18 mouse cellular contexts compared by ENCODE assay signal in the genomic region with DNA sequence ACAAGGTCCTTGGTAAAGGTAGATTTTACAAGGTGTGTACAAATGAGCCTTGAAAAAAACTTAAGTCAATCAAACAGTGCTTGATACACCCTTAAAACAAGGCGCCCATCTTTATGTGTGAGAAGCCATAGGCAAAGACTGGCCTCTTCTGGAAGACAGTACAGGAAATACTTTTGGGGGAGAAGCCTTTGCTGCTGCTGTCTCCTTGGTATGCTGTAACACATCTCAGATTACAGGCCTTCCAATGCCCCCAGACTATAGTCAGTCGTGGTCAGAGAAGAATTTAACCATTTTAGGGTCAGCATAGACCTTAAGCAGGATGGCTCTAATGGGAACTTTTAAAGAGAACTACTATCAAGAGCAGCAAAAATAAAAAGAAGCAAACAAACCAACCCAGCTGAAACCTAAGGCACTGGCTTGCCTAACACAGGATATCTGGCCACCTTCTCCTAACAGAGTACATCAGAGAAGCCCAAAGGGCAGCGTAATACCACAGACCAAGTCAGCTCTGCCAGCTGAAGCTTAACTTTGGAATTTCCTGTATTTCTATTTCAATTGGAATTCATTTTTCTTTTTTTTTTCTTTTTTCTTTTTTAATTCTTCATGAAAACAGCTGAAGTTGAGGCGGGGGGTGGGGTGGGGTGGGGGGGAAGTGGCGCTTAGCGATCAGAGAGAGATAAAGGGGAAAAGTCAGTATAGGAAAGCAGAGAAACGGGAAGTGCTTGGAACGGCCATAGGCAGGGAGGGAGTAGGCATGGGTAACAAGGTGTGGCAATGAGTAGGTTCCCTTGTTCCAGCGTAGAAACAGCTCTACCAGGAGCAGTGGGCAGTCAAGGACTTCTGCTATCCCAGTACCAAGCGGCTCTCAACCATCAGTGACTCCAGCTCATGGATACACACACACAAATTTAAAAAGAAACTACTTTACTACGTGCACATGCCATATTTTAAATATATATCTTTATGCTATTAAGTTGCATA. TPM values are rescaled to one million over a fixed set of nuclear protein-coding genes. Genes with fewer than 3 reads are reported as not detected.
A peak's percentile ranks its signal among the peaks of the same experiment; 100 is the strongest.
DNase-seq lines count a peak whose midpoint lies in the region; ATAC-seq and TF ChIP-seq lines count a peak whose summit lies in the region.
"Had no signal": no experiment of that assay in that cellular context is flagged by ENCODE, and none has a peak within 500 bp of the region (broad histone marks: within the 10 kb centered on the region; RNA-seq: fewer than 3 reads in every experiment).

No protein-coding gene starts in this region.

- peaks cover 37% of the 10 kb centered on the region for H3K4me1 ChIP-seq in limb, embryonic 13.5 days
- peaks cover 19% of the 10 kb centered on the region; the same call in 1 of the 2 replicates for H3K4me1 ChIP-seq in limb, embryonic 10.5 days
- peaks cover 14% of the 10 kb centered on the region; the same call in 1 of the 2 replicates for H3K4me1 ChIP-seq in embryonic fibroblast, embryonic 13.5 days (ENCODE audit: control insufficient read depth, insufficient read depth, low read length)
- H3K4me1 ChIP-seq in intestine, embryonic 16.5 days (ENCODE audit: control insufficient read depth, insufficient read depth, low read length): peaks cover 6% of the 10 kb centered on the region
- H3K4me1 ChIP-seq in stomach, embryonic 16.5 days (ENCODE audit: control insufficient read depth, insufficient read depth, low read length): peaks cover 10% of the 10 kb centered on the region
- H3K4me1 ChIP-seq in liver, embryonic 11.5 days (replicated peaks; ENCODE audit: control insufficient read depth, insufficient read depth, low read length): no peaks in the 10 kb centered on the region
- H3K4me1 ChIP-seq: heart, embryonic 12.5 days had no signal

- TF ChIP-seq POLR2A in embryonic fibroblast, embryonic 13.5 days (IDR thresholded peaks at IDR 0.05; ENCODE audit: low read depth, low read length): no peak

- 0 out of 2 replicates have a peak overlapping the region, but pooled peaks have one; percentile 12 for H3K27ac ChIP-seq in limb, embryonic 13.5 days
- no peak overlapping the region for H3K27ac ChIP-seq in limb, embryonic 10.5 days
- peak overlapping the region; percentile 79 for H3K27ac ChIP-seq in embryonic fibroblast, embryonic 13.5 days (ENCODE audit: insufficient read depth, low read length)
- H3K27ac ChIP-seq in intestine, embryonic 16.5 days (ENCODE audit: low read length): no peak overlapping the region
- H3K27ac ChIP-seq in stomach, embryonic 16.5 days (ENCODE audit: low read length): peak overlapping the region; percentile 29
- H3K27ac ChIP-seq in liver, embryonic 11.5 days (ENCODE audit: low read depth, low read length): no peak overlapping the region
- H3K27ac ChIP-seq: forebrain, embryonic 10.5 days; hindbrain, postnatal 0 days; limb, embryonic 12.5 days had no signal

- no peak overlapping the region for H3K4me2 ChIP-seq in limb, embryonic 13.5 days (replicated peaks)
- H3K4me2 ChIP-seq in intestine, embryonic 16.5 days (ENCODE audit: low read depth, low read length): no peak overlapping the region
- peak overlapping the region; percentile 41 for H3K4me2 ChIP-seq in stomach, embryonic 16.5 days (ENCODE audit: low read depth, low read length)
- no peak overlapping the region for H3K4me2 ChIP-seq in liver, embryonic 11.5 days
- H3K4me2 ChIP-seq: heart, embryonic 12.5 days; limb, embryonic 12.5 days had no signal

- H3K4me3 ChIP-seq in limb, embryonic 13.5 days: no peak overlapping the region
- H3K4me3 ChIP-seq in limb, embryonic 10.5 days: no peak overlapping the region
- H3K4me3 ChIP-seq in embryonic fibroblast, embryonic 13.5 days (ENCODE audit: insufficient read depth, low read length): no peak overlapping the region
- H3K4me3 ChIP-seq in intestine, embryonic 16.5 days (ENCODE audit: low read length): no peak overlapping the region
- H3K4me3 ChIP-seq in stomach, embryonic 16.5 days (replicated peaks; ENCODE audit: low read length): no peak overlapping the region
- H3K4me3 ChIP-seq in liver, embryonic 11.5 days (ENCODE audit: low read depth, low read length): no peak overlapping the region
- H3K4me3 ChIP-seq: forebrain, embryonic 10.5 days; heart, embryonic 12.5 days; limb, embryonic 12.5 days had no signal

- no peak for DNase-seq in limb, embryonic 10.5 days (ENCODE audit: low spot score)
- no peak for DNase-seq in cerebellum, adult 8-10 months
- no peak for DNase-seq in liver, embryonic 11.5 days (ENCODE audit: low spot score)
- DNase-seq: adrenal gland, adult 8-10 months; cerebellum, adult 18-20 months; gastrocnemius, postnatal 14 days; heart, postnatal 36 days; kidney, postnatal 4 days; layer of hippocampus, postnatal 36 days; liver, postnatal 0 days had no signal

- H3K9ac ChIP-seq in limb, embryonic 13.5 days: no peak overlapping the region
- H3K9ac ChIP-seq in intestine, embryonic 16.5 days (ENCODE audit: low read depth, low read length): no peak overlapping the region
- no peak overlapping the region for H3K9ac ChIP-seq in stomach, embryonic 16.5 days (ENCODE audit: low read length)
- H3K9ac ChIP-seq in liver, embryonic 11.5 days (ENCODE audit: low read depth, low read length): no peak overlapping the region
- H3K9ac ChIP-seq: heart, embryonic 12.5 days; limb, embryonic 12.5 days; liver, postnatal 0 days had no signal

- no peak for ATAC-seq in limb, embryonic 13.5 days (ENCODE audit: low FRiP score, low read depth)
- ATAC-seq in intestine, embryonic 16.5 days: peak; percentile 46; the same call in 1 of the 2 replicates
- peak; percentile 68; the same call in 1 of the 2 replicates for ATAC-seq in stomach, embryonic 16.5 days (ENCODE audit: insufficient read depth, low FRiP score)
- ATAC-seq in liver, embryonic 11.5 days (replicated peaks; ENCODE audit: low FRiP score): no peak
- ATAC-seq: hindbrain, postnatal 0 days; liver, postnatal 0 days had no signal

- H3K9me3 ChIP-seq in limb, embryonic 13.5 days: no peaks in the 10 kb centered on the region
- H3K9me3 ChIP-seq in limb, embryonic 10.5 days (replicated peaks): no peaks in the 10 kb centered on the region
- no peaks in the 10 kb centered on the region for H3K9me3 ChIP-seq in intestine, embryonic 16.5 days (ENCODE audit: control insufficient read depth, low read length)
- H3K9me3 ChIP-seq in stomach, embryonic 16.5 days (replicated peaks; ENCODE audit: control insufficient read depth, low read length): no peaks in the 10 kb centered on the region
- H3K9me3 ChIP-seq in liver, embryonic 11.5 days (ENCODE audit: control insufficient read depth, low read length): no peaks in the 10 kb centered on the region
- H3K9me3 ChIP-seq: forebrain, embryonic 10.5 days; heart, embryonic 12.5 days; limb, embryonic 12.5 days had no signal

- TF ChIP-seq CTCF in embryonic fibroblast, embryonic 13.5 days (IDR thresholded peaks at IDR 0.05; ENCODE audit: borderline replicate concordance, insufficient read depth, low read length): no peak

- H3K36me3 ChIP-seq in limb, embryonic 13.5 days: no peaks in the 10 kb centered on the region
- H3K36me3 ChIP-seq in limb, embryonic 10.5 days: no peaks in the 10 kb centered on the region
- H3K36me3 ChIP-seq in intestine, embryonic 16.5 days (ENCODE audit: control insufficient read depth, insufficient read depth, low read length): no peaks in the 10 kb centered on the region
- no peaks in the 10 kb centered on the region for H3K36me3 ChIP-seq in stomach, embryonic 16.5 days (ENCODE audit: control insufficient read depth, insufficient read depth, low read length)
- no peaks in the 10 kb centered on the region for H3K36me3 ChIP-seq in liver, embryonic 11.5 days (ENCODE audit: control insufficient read depth, insufficient read depth, low read length)
- H3K36me3 ChIP-seq: forebrain, embryonic 10.5 days; heart, embryonic 12.5 days; limb, embryonic 12.5 days had no signal

- no peaks in the 10 kb centered on the region for H3K27me3 ChIP-seq in limb, embryonic 13.5 days
- H3K27me3 ChIP-seq in limb, embryonic 10.5 days (ENCODE audit: low read depth, poor library complexity, severe bottlenecking): peaks cover 18% of the 10 kb centered on the region; the same call in 1 of the 2 replicates
- H3K27me3 ChIP-seq in intestine, embryonic 16.5 days (replicated peaks; ENCODE audit: control insufficient read depth, insufficient read depth, low read length): no peaks in the 10 kb centered on the region
- H3K27me3 ChIP-seq in stomach, embryonic 16.5 days (ENCODE audit: control insufficient read depth, insufficient read depth, low read length): no peaks in the 10 kb centered on the region
- no peaks in the 10 kb centered on the region for H3K27me3 ChIP-seq in liver, embryonic 11.5 days (replicated peaks; ENCODE audit: control insufficient read depth, insufficient read depth, low read length)
- H3K27me3 ChIP-seq: limb, embryonic 12.5 days had no signal

- 50% methylated on average over 11 of the region's 11 CpGs for WGBS in limb, embryonic 13.5 days
- WGBS in limb, embryonic 10.5 days: 56% methylated on average over 11 of the region's 11 CpGs
- WGBS in intestine, embryonic 16.5 days: 49% methylated on average over 11 of the region's 11 CpGs
- WGBS in stomach, embryonic 16.5 days: 36% methylated on average over 11 of the region's 11 CpGs
- WGBS in liver, embryonic 11.5 days: 42% methylated on average over 11 of the region's 11 CpGs

RNA-seq across cellular contexts. Expression of gene Lrig3, which starts 28.2 kb away (rescaled TPM):
- polyA plus RNA-seq in limb, embryonic 13.5 days (2015; fragmentation: Nextera tagmentation; extraction: Ambion mirVana): 61.5 and 64.9 TPM in 2 replicates
- polyA plus RNA-seq in limb, embryonic 10.5 days (2016; fragmentation: Nextera tagmentation; extraction: Ambion mirVana): 31.6 and 49.9 TPM in 2 replicates
- polyA plus RNA-seq in embryonic fibroblast, embryonic 13.5 days (2011; ENCODE audit: insufficient read length, low read depth, missing spikeins): 25.8 and 47.7 TPM in 2 replicates
- 9.2 and 10.2 TPM in 2 replicates for polyA plus RNA-seq in intestine, embryonic 16.5 days (2015; fragmentation: Nextera tagmentation; extraction: Ambion mirVana)
- polyA plus RNA-seq in stomach, embryonic 16.5 days (2015; fragmentation: Nextera tagmentation; extraction: Ambion mirVana): 17.4 and 17.5 TPM in 2 replicates
- 3.6 and 4.0 TPM in 2 replicates for polyA plus RNA-seq in liver, embryonic 11.5 days (2014; fragmentation: Nextera tagmentation; extraction: Ambion mirVana)

Comparison
In these comparisons a context has a peak if more than half of its experiments do, and no peak if none do; other contexts are left out.
1. H3K27ac ChIP-seq: peak in limb, embryonic 13.5 days (single experiment), embryonic fibroblast, embryonic 13.5 days (single experiment) and stomach, embryonic 16.5 days (single experiment); none in limb, embryonic 10.5 days (single experiment), intestine, embryonic 16.5 days (single experiment) and liver, embryonic 11.5 days (single experiment).
2. ATAC-seq: peak in intestine, embryonic 16.5 days (single experiment) and stomach, embryonic 16.5 days (single experiment); none in limb, embryonic 13.5 days (single experiment) and liver, embryonic 11.5 days (single experiment).